Mouse (Mus musculus): ENCODE data around the gene Esrrg.

Esrrg gene

GRCm38 (mm10) chr1:188154466-188155110 is 546.0 kb downstream of the Esrrg start:
- DNase-seq (ENCODE audit: low spot score in 2 of 2) = no peak

GRCm38 (mm10) chr1:188155135-188155779 is 546.7 kb downstream of the Esrrg start:
- DNase-seq (ENCODE audit: low spot score in 2 of 2) = no peak

GRCm38 (mm10) chr1:188156520-188156919 is 547.9 kb downstream of the Esrrg start:
- DNase-seq (ENCODE audit: low spot score in 2 of 2) = no peak

GRCm38 (mm10) chr1:188157237-188157955 is 548.8 kb downstream of the Esrrg start:
- DNase-seq (ENCODE audit: low spot score in 2 of 2) = no peak

GRCm38 (mm10) chr1:188158675-188159074 is 550.1 kb downstream of the Esrrg start:
- DNase-seq (ENCODE audit: low spot score in 2 of 2) = no peak

GRCm38 (mm10) chr1:188159108-188159507 is 550.5 kb downstream of the Esrrg start:
- DNase-seq (ENCODE audit: low spot score in 2 of 2) = no peak

- no peak for DNase-seq (ENCODE audit: low spot score in 2 of 2)
Measured at GRCm38 (mm10) chr1:188163058-188163457, 554.5 kb downstream of the Esrrg start.

GRCm38 (mm10) chr1:188164251-188164650 is 555.7 kb downstream of the Esrrg start:
- DNase-seq (ENCODE audit: low spot score in 2 of 2) = no peak

- DNase-seq (ENCODE audit: low spot score in 2 of 2) = no peak
Measured at GRCm38 (mm10) chr1:188173859-188174258, 565.3 kb downstream of the Esrrg start.

- DNase-seq (ENCODE audit: low spot score in 2 of 2) = no peak
Measured at GRCm38 (mm10) chr1:188182951-188183350, 574.4 kb downstream of the Esrrg start.

GRCm38 (mm10) chr1:188186440-188187117 is 578.0 kb downstream of the Esrrg start:
- no peak for DNase-seq (ENCODE audit: low spot score in 2 of 2)

- DNase-seq (ENCODE audit: low spot score in 2 of 2) = no peak
Measured at GRCm38 (mm10) chr1:188192971-188193370, 584.4 kb downstream of the Esrrg start.

GRCm38 (mm10) chr1:188207421-188207820 is 598.8 kb downstream of the Esrrg start:
- DNase-seq (ENCODE audit: low spot score in 2 of 2) = no peak

GRCm38 (mm10) chr1:188209025-188209424 is 600.4 kb downstream of the Esrrg start:
- DNase-seq (ENCODE audit: low spot score in 2 of 2) = no peak

GRCm38 (mm10) chr1:188214885-188215611 is 606.5 kb downstream of the Esrrg start:
- no peak for DNase-seq (ENCODE audit: low spot score in 2 of 2)

GRCm38 (mm10) chr1:188221226-188221792 is 612.7 kb downstream of the Esrrg start:
- no peak for DNase-seq (ENCODE audit: low spot score in 2 of 2)

- no peak for DNase-seq (ENCODE audit: low spot score in 2 of 2)
Measured at GRCm38 (mm10) chr1:188233036-188233724, 624.6 kb downstream of the Esrrg start.

- no peak for DNase-seq (ENCODE audit: low spot score in 2 of 2)
Measured at GRCm38 (mm10) chr1:188238636-188239035, 630.0 kb downstream of the Esrrg start.

GRCm38 (mm10) chr1:188241766-188242165 is 633.2 kb downstream of the Esrrg start:
- DNase-seq (ENCODE audit: low spot score in 2 of 2) = no peak

- no peak for DNase-seq (ENCODE audit: low spot score in 2 of 2)
Measured at GRCm38 (mm10) chr1:188257500-188257899, 648.9 kb downstream of the Esrrg start.
